Mouse (Mus musculus) ES-E14 (cell line): ENCODE measurements around the gene Eno2.

Experiments
- CHD2 ChIP-seq: IDR thresholded peaks from 2 replicates; pipeline ENCODE4 v1.6.1; 2014; ENCODE audit warnings: mild to moderate bottlenecking, low read depth, low read length, inconsistent platforms
- HCFC1 ChIP-seq: IDR thresholded peaks from 2 replicates; pipeline ENCODE4 v1.6.1; 2012; ENCODE audit warnings: low read length, inconsistent platforms, borderline replicate concordance; ENCODE audit not compliant: insufficient read depth
- MAFK ChIP-seq: IDR thresholded peaks from 2 replicates; pipeline ENCODE4 v1.6.1; 2014; ENCODE audit warnings: mild to moderate bottlenecking, low read depth, low read length, inconsistent platforms; ENCODE audit not compliant: insufficient read depth
- ZNF384 ChIP-seq: IDR thresholded peaks from 2 replicates; pipeline ENCODE4 v1.6.1; 2012; ENCODE audit warnings: low read depth, low read length, inconsistent platforms

GRCm38 (mm10) chr6:124809052-124809774 is 39.7 kb upstream of the Eno2 start:
- TF ChIP-seq CHD2 (no peak), ZNF384 (no peak), MAFK (no peak), HCFC1 (no peak)
